Mouse (Mus musculus): ENCODE measurements around the gene Cdc27.
A peak's percentile ranks its signal among the peaks of the same experiment; 100 is the strongest.

Cdc27 gene

GRCm38 (mm10) chr11:104469371-104469835, 81.0 kb downstream of the Cdc27 start:
- DNase-seq, result peak; percentile 86

DNA sequence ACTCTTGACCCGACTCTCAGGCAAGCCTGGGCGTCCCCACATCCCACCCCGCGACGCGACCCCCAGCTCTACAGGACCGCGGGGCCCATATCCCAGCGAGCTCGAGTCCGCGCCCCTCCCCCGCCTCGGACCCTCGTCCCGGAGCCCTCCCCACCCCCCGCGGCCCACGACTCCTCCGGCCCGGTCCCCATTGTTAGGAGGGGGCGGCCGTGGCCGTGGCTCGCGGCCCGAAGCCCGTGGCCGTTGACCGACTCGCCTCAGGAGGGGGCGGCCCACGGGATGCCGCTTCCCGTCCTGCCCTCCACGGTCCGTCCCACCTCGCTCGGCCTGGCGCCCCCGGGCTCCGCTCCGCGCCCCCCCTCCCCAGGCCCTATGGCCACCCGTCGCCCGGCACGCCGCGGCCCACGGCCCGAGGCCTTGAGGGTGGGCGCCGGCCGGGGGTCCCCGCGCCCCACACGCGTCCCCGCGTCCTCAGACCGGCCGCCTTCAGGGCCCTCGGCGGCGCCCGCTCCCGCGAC, 81.6 kb downstream of the Cdc27 start, which contains the start of gene Kansl1:
Gene Kansl1 (minus strand): TSS at position 111 of the 518 bp plus-strand sequence.
- DNase-seq, result peak; percentile 29

DNA sequence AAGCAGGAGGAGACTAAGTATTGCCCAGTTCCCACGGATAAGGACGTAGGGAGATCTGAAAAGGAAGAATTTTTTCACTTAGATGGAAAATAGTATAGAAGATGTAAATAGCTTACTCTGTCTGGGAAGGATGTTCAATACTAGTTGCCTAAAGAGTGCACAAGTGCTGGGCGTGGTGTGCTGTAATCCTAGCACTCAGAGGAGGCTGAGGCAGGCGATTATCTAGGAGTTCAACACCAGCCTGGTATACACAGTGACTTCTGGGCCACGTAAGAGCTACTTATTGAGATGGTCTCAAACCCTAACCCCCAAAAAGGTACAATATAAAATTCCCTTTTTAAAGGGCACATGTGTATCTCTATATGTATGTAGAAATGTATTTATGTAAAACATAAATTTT, 82.7 kb downstream of the Cdc27 start:
- DNase-seq, result no peak

DNA sequence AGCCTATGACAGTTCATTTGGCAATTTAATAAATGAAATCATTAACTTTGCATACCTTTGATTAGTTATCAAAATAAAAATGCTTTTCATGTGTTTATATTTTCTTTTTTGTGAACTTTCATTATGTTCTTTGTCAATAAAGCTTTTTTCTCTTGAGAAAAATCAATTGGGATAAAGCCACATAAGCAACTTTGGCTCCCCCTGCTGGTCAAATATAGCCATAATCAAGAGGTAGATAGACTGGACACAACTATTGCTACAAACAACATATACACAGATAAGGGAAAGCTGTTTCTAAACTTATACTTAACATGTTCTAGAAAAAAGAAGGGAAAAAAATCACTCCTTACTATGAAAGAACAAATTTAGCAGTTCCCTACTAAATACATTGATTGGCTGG, 88.9 kb downstream of the Cdc27 start:
- DNase-seq, result peak; percentile 52

DNA sequence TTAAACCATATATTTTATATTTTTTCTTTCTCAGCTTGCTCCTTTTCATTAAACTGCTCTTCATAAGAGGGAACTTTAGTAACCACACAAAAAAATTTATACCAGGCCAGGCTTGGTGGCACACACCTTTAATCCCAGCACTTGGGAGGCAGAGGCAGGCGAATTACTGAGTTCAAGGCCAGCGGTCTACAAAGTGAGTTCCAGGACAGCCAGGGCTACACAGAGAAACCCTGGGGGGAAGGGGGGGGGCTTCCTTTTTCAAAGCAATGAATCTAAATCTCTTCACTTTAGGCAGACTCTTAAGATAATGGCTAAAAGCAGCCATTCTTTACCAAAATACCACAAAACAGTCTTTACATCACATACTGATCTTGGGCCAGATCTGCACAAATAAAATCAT, 90.7 kb downstream of the Cdc27 start:
- DNase-seq, result no peak

DNA sequence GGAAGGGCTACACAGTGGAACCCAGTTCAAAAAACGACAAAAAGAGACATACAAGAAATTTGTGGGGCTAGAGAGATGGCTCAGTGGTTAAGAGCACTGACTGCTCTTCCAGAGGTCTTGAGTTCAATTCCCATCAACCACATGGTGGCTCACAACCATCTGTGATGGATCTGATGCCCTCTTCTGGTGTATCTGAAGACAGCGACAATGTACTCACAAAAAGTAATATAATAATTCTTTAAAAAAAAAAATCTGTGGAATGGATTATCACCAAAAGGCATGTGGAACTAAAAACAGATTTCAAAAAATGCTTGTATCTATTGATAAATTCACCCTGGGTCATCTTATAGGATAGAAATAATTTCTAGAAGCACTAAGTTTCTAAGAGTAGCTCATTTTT, 91.9 kb downstream of the Cdc27 start:
- no peak for DNase-seq
